Mouse (Mus musculus) ES-E14 (cell line): ENCODE data around the gene Pou2af1.

Source experiments
- CHD2 ChIP-seq: IDR thresholded peaks from 2 replicates; pipeline ENCODE4 v1.6.1; 2014; ENCODE audit warnings: mild to moderate bottlenecking, low read depth, low read length, inconsistent platforms
- HCFC1 ChIP-seq: IDR thresholded peaks from 2 replicates; pipeline ENCODE4 v1.6.1; 2012; ENCODE audit warnings: low read length, inconsistent platforms, borderline replicate concordance; ENCODE audit not compliant: insufficient read depth
- MAFK ChIP-seq: IDR thresholded peaks from 2 replicates; pipeline ENCODE4 v1.6.1; 2014; ENCODE audit warnings: mild to moderate bottlenecking, low read depth, low read length, inconsistent platforms; ENCODE audit not compliant: insufficient read depth
- ZC3H11A ChIP-seq: IDR thresholded peaks from 2 replicates; pipeline ENCODE4 v1.6.1; 2012; ENCODE audit warnings: low read depth, mild to moderate bottlenecking, inconsistent platforms, low read length, borderline replicate concordance
- ZNF384 ChIP-seq: IDR thresholded peaks from 2 replicates; pipeline ENCODE4 v1.6.1; 2012; ENCODE audit warnings: low read depth, low read length, inconsistent platforms

DNA sequence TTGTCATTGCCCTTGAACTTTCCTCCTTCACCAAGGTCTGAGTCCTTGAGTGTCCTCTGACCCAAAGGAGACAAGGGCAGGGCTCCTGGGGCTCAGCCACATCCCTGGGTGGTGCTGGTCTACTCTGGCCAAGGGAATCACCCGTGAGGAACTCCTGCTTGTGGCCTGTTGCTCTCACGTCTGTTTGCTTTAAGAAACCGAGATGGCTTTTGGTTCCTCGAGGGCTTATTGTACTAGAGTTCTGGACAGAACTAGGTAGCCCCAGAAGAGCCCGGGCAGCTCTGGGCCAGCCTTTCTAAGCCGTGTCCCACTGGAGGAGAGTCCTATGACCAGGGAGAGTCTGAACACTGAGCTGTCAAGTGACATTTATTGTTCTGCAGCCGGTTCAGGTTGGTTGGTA is 44.4 kb upstream of the Pou2af1 start:
- TF ChIP-seq HCFC1 (no peak), ZC3H11A (no peak), CHD2 (no peak), MAFK (no peak), ZNF384 (no peak)
